Mouse (Mus musculus) heart, adult 2 months (tissue): ENCODE results near the gene Clec4a1. TPM values are rescaled to one million over a fixed set of nuclear protein-coding genes. Genes with fewer than 3 reads are reported as not detected.

Experiments
- DNase-seq, 2 experiments: peaks; one replicate each; pipeline ENCODE4 v3.0.0; 2021
- H3K27ac ChIP-seq: fragments of 200-600 bp; 2 replicates; pipeline ENCODE4 v1.8.1; 2022
- H3K27me3 ChIP-seq: fragments of 200-500 bp; 2 replicates; pipeline ENCODE4 v1.6.1; 2012; ENCODE audit warnings: mild to moderate bottlenecking, low read length, inconsistent platforms, mixed read lengths; ENCODE audit not compliant: control insufficient read depth, insufficient read depth
- H3K36me3 ChIP-seq: fragments of 200-500 bp; 2 replicates; pipeline ENCODE4 v1.6.1; 2012; ENCODE audit warnings: low read length, inconsistent platforms; ENCODE audit not compliant: control insufficient read depth, insufficient read depth
- H3K4me1 ChIP-seq: fragments of 200-500 bp; 2 replicates; pipeline ENCODE4 v1.6.1; 2011; ENCODE audit warnings: low read length; ENCODE audit not compliant: control insufficient read depth, insufficient read depth
- H3K4me3 ChIP-seq: fragments of 200-600 bp; 2 replicates; pipeline ENCODE4 v1.8.1; 2022
- H3K79me2 ChIP-seq: fragments of 200-500 bp; replicated peaks from 2 replicates; pipeline ENCODE4 v1.6.1; 2012; ENCODE audit warnings: mild to moderate bottlenecking, inconsistent platforms, low read length, moderate library complexity, mixed read lengths; ENCODE audit not compliant: control insufficient read depth, insufficient read depth
- H3K9ac ChIP-seq: fragments of 200-500 bp; 2 replicates; pipeline ENCODE4 v1.6.1; 2012; ENCODE audit warnings: low read depth, mild to moderate bottlenecking, control low read depth, inconsistent platforms, low read length, mixed read lengths
- CTCF ChIP-seq: fragments of 200-600 bp; IDR thresholded peaks from 2 replicates; pipeline ENCODE4 v1.8.1; 2022; ENCODE audit warnings: antibody characterized with exemption, mild to moderate bottlenecking, moderate library complexity
- EP300 ChIP-seq: fragments of 200-500 bp; IDR thresholded peaks from 2 replicates; pipeline ENCODE4 v1.6.1; 2011; ENCODE audit warnings: low read depth, low read length, control low read depth; ENCODE audit not compliant: insufficient read depth
- POLR2A ChIP-seq: fragments of 200-500 bp; IDR thresholded peaks from 2 replicates; pipeline ENCODE4 v1.6.1; 2011; ENCODE audit warnings: mild to moderate bottlenecking, low read depth, low read length, control low read depth; ENCODE audit not compliant: insufficient read depth
- WGBS: fragments of 180-500 bp; shearing (Covaris S2); methylation state at CpG from one replicate; pipeline ENCODE4 v1.1.7; 2018; 5-methylcytosine and 5-hydroxymethylcytosine counted together
- intact Hi-C: fragments of 180-260 bp; cut with DNase I; formaldehyde crosslinking; loops from one replicate; pipeline ENCODE4 v1.15.1; 2025
- polyA plus RNA-seq: library from polyadenylated mRNA; depleted of rRNA; stranded (reverse); fragments of >200 nt; gene quantifications from 2 replicates; pipeline ENCODE4 v1.2.3, GENCODE M21; 2012
- total RNA-seq, 2 experiments: library from RNA; stranded (reverse); gene quantifications; 2 replicates each; pipeline ENCODE4 v1.2.3; 2021

The Clec4a1 gene
- total and polyA plus RNA-seq, 3 experiments: 3.4 to 4.4 (median 3.8) TPM

- no peak for TF ChIP-seq EP300
- TF ChIP-seq CTCF: no peak
- TF ChIP-seq POLR2A: no peak
- 85% methylated on average over 7 of the region's 7 CpGs for WGBS
- DNase-seq: no peak
- no peak overlapping the region for H3K9ac ChIP-seq
- no peak overlapping the region for H3K4me3 ChIP-seq
- H3K79me2 ChIP-seq: peaks cover 3% of the 10 kb centered on the region
- H3K27me3 ChIP-seq: no peaks in the 10 kb centered on the region
- no peak overlapping the region for H3K27ac ChIP-seq
- intact Hi-C loops: no loop called here
- peaks cover 8% of the 10 kb centered on the region for H3K36me3 ChIP-seq
- H3K4me1 ChIP-seq: peaks cover 2% of the 10 kb centered on the region; the same call in 1 of the 2 replicates
These were observed 41.7 kb upstream of the Clec4a1 start for GRCm38 (mm10) chr6:122879781-122880505.

DNA sequence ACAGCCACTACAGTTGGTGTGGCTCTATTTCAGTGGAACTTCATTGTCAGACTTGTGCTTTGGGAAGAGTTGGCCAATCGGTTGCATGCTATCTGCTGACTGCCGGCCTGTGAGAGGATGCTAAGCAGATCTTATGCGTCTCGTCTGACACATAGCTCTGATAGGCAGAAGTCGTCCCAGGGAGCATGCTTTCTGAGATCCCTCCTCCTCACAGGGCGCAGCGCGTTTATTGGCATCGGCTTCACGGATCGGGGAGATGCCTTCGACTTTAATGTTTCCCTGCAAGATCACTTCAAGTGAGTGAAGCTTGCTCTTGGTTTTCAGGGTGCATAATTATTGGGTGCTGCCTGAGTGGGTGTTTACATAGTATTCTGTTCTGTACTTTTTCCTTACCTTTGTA, 40.4 kb upstream of the Clec4a1 start:
- peaks cover 2% of the 10 kb centered on the region for H3K36me3 ChIP-seq

GRCm38 (mm10) chr6:122883603-122884002, 38.0 kb upstream of the Clec4a1 start:
- intact Hi-C loops: no loop called here
- 96% methylated on average over 9 of the region's 9 CpGs for WGBS

More for the DNA sequence above, 40.4 kb upstream of the Clec4a1 start:
- Histone ChIP-seq H3K79me2 (peaks cover 1% of the 10 kb centered on the region; the same call in 1 of the 2 replicates), H3K4me1 (peaks cover 2% of the 10 kb centered on the region; the same call in 1 of the 2 replicates), H3K27me3 (no peaks in the 10 kb centered on the region), H3K4me3 (no peak overlapping the region), H3K9ac (no peak overlapping the region), H3K27ac (no peak overlapping the region)
- TF ChIP-seq EP300 (no peak), CTCF (no peak), POLR2A (no peak)
- intact Hi-C loops: no loop called here
- WGBS: 82% methylated on average over 12 of the region's 12 CpGs
- DNase-seq: no peak

DNA sequence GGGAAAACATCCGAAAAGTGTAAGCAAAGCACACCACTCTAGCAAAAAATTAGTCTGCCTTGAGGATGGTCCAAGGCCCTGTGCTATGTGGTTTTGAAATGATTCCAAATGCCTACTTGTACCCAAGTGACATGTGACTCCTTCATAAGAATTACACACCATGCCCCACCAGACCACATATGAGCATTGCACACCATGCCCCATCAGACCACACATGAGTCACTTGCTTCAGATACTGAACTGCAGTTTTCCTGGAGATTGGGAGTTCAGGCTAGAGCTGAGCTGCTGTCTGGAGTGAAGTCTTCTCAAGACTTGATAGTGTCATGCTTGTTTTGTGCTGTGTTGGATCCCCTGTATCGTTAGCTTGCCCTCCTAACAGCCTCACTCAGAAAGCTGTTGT, 32.0 kb upstream of the Clec4a1 start:
- intact Hi-C loops: no loop called here
- Histone ChIP-seq H3K36me3 (0 out of 2 replicates have a peak, but pooled peaks cover 3% of the 10 kb centered on the region), H3K79me2 (no peaks in the 10 kb centered on the region), H3K27me3 (no peaks in the 10 kb centered on the region), H3K27ac (no peak overlapping the region), H3K4me1 (no peaks in the 10 kb centered on the region), H3K9ac (no peak overlapping the region), H3K4me3 (no peak overlapping the region)
- TF ChIP-seq CTCF (no peak), EP300 (no peak), POLR2A (no peak)
- WGBS: 89% methylated on average over 2 of the region's 2 CpGs
- no peak for DNase-seq

More at GRCm38 (mm10) chr6:122883603-122884002, 38.0 kb upstream of the Clec4a1 start:
- H3K36me3 ChIP-seq: peaks cover 3% of the 10 kb centered on the region; the same call in 1 of the 2 replicates
- no peak for DNase-seq
- no peaks in the 10 kb centered on the region; the same call in 1 of the 2 replicates for H3K79me2 ChIP-seq
- H3K4me1 ChIP-seq: peaks cover 2% of the 10 kb centered on the region; the same call in 1 of the 2 replicates
- H3K4me3 ChIP-seq: no peak overlapping the region
- H3K9ac ChIP-seq: no peak overlapping the region
- TF ChIP-seq POLR2A (no peak), CTCF (no peak), EP300 (no peak)
- H3K27me3 ChIP-seq: no peaks in the 10 kb centered on the region
- H3K27ac ChIP-seq: no peak overlapping the region

- Histone ChIP-seq H3K4me1 (no peaks in the 10 kb centered on the region), H3K36me3 (0 out of 2 replicates have a peak, but pooled peaks cover 3% of the 10 kb centered on the region), H3K27me3 (no peaks in the 10 kb centered on the region), H3K27ac (no peak overlapping the region), H3K4me3 (no peak overlapping the region), H3K79me2 (no peaks in the 10 kb centered on the region), H3K9ac (no peak overlapping the region)
- TF ChIP-seq POLR2A (no peak), CTCF (peak; percentile 85), EP300 (no peak)
- 8% methylated on average over 2 of the region's 2 CpGs for WGBS
- intact Hi-C loops: loop anchor here (10.0 kb wide), 1 partner anchor 112 kb away; no protein-coding TSS in a partner anchor
- DNase-seq: peak; percentile 44 to 58
These were observed 29.1 kb upstream of the Clec4a1 start for GRCm38 (mm10) chr6:122892442-122893049.

DNA sequence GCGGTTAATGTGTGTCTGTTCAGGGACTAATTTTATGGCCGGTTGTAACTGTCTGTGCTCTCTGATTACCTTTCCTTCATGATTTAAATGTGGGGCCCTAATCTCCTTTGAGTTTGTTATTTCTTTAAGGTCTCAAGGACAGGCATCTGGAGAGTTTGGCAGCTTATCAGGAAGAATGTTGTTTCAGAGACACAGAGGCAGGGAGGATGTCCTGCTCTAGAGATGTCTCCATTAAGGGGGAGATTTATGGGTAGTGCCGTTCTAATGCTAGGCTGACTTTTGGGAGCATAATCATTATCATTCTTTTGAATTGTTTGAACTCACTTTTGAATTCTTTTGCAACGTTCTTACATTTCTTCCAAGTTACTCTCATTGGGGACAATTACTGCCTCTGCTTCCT, 1.7 kb upstream of the Clec4a1 start:
- Histone ChIP-seq H3K36me3 (no peaks in the 10 kb centered on the region), H3K4me3 (no peak overlapping the region), H3K9ac (no peak overlapping the region), H3K4me1 (no peaks in the 10 kb centered on the region), H3K27ac (no peak overlapping the region), H3K79me2 (no peaks in the 10 kb centered on the region), H3K27me3 (no peaks in the 10 kb centered on the region)
- intact Hi-C loops: no loop called here
- 28% methylated on average over 4 of the region's 4 CpGs for WGBS
- TF ChIP-seq EP300 (no peak), CTCF (no peak), POLR2A (no peak)
- no peak for DNase-seq
